Mouse (Mus musculus) liver, adult 2 months (tissue): ENCODE results near the gene Defb7.

Experiments used
- CTCF ChIP-seq: fragments of 200-500 bp; IDR thresholded peaks from 2 replicates; pipeline ENCODE4 v1.5.1; 2011; ENCODE audit warnings: low read depth, low read length, control low read depth
- POLR2A ChIP-seq: fragments of 200-500 bp; IDR thresholded peaks from 2 replicates; pipeline ENCODE4 v1.6.1; 2011; ENCODE audit warnings: low read length, control low read depth; ENCODE audit not compliant: insufficient read depth; ENCODE audit errors: extremely low read depth

- TF ChIP-seq CTCF (no peak), POLR2A (no peak)
These were observed 33.5 kb upstream of the Defb7 start for GRCm38 (mm10) chr8:19461355-19461754.
